ENCODE assay signal across 8 mouse cellular contexts in the genomic region with DNA sequence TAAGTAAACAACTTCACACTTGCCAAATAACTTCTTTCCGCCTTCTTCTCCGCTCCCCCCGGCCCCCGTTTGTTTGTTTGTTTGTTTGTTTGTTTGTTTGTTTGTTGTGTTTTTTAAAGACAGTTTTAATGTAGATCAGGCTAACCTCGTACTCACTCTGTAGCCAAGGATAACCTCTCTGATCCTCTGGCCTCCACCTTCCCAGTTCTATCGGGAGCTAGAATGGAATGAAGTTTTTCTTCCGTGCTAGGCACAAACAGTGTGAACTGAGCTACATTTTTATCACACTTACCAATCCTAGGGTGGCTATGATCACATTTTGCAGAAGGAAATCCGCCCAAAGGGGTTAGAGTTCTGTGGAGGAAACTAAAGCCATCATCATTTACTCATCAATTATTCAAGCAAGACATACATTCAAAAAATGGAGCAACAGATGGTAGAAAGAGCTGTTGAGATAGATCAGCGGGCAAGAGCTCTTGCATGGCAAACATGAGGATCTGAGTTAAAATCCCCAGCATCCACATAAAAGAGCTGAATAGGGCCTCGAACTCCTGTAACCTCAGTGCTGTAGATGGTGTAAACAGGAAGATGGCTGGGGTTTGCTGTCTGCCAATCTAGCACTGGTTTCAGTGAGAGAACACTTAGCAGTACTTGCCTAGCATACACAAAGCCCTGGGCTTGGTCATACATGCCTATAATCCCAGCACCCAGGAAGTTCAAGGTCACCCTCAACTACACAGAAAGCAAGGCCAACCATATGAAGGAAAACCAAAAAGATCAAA. TPM values are rescaled to one million over a fixed set of nuclear protein-coding genes. Genes with fewer than 3 reads are reported as not detected.
DNase-seq lines count a peak whose midpoint lies in the region; ATAC-seq lines count a peak whose summit lies in the region.

No protein-coding gene starts in this region.

- peak overlapping the region; percentile 76 for H3K4me2 ChIP-seq in heart, embryonic 14.5 days (ENCODE audit: low read length)
- H3K4me2 ChIP-seq in hindbrain, embryonic 11.5 days (replicated peaks; ENCODE audit: low read depth, low read length) = no peak overlapping the region; the same call in 1 of the 2 replicates
- peak overlapping the region; percentile 61 for H3K4me2 ChIP-seq in midbrain, embryonic 13.5 days (replicated peaks)

- intact Hi-C loops in heart, postnatal 25 days (cut with DNase I) = loop anchor here (2.0 kb wide), 1 partner anchor 34 kb away; no protein-coding TSS in a partner anchor

- ATAC-seq in heart, embryonic 14.5 days (ENCODE audit: insufficient number of reproducible peaks, insufficient read depth, low FRiP score, low read depth) = no peak
- peak; percentile 15; the same call in 1 of the 2 replicates for ATAC-seq in hindbrain, embryonic 11.5 days (ENCODE audit: low FRiP score)
- ATAC-seq in midbrain, embryonic 13.5 days = peak; percentile 50
- ATAC-seq in megakaryocyte progenitor cell, adult 5-6 weeks (replicated peaks; ENCODE audit: poor library complexity) = no peak

- peaks cover 0 to 5% of the 10 kb centered on the region in 2 experiments; a peak in 1 of 4 replicates for H3K4me1 ChIP-seq in heart, embryonic 14.5 days (ENCODE audit: control insufficient read depth in 2 of 2, insufficient read depth in 2 of 2, low read length in 2 of 2)
- no peaks in the 10 kb centered on the region for H3K4me1 ChIP-seq in brown adipose tissue, adult 24 weeks (ENCODE audit: control insufficient read depth, insufficient read depth, insufficient read length, low read length)
- no peaks in the 10 kb centered on the region for H3K4me1 ChIP-seq in hindbrain, embryonic 11.5 days (replicated peaks; ENCODE audit: control insufficient read depth, insufficient read depth, low read length)
- peaks cover 5% of the 10 kb centered on the region; the same call in 1 of the 2 replicates for H3K4me1 ChIP-seq in midbrain, embryonic 13.5 days (replicated peaks)

- H3K9ac ChIP-seq in heart, embryonic 14.5 days (ENCODE audit: low read length) = no peak overlapping the region; the same call in 1 of the 2 replicates
- no peak overlapping the region for H3K9ac ChIP-seq in hindbrain, embryonic 11.5 days (ENCODE audit: low read depth, low read length)
- no peak overlapping the region for H3K9ac ChIP-seq in midbrain, embryonic 13.5 days (replicated peaks)

- whole genome bisulfite sequencing in heart, embryonic 14.5 days = 43% methylated on average over 10 of the region's 10 CpGs
- WGBS in hindbrain, embryonic 11.5 days = 50% methylated on average over 10 of the region's 10 CpGs
- 49% methylated on average over 10 of the region's 10 CpGs for WGBS in midbrain, embryonic 13.5 days

- H3K9me3 ChIP-seq in heart, embryonic 14.5 days (ENCODE audit: control insufficient read depth, low read length) = no peaks in the 10 kb centered on the region
- no peaks in the 10 kb centered on the region for H3K9me3 ChIP-seq in hindbrain, embryonic 11.5 days (ENCODE audit: control insufficient read depth, low read length)
- H3K9me3 ChIP-seq in midbrain, embryonic 13.5 days = no peaks in the 10 kb centered on the region

- no peak overlapping the region for H3K27ac ChIP-seq in heart, embryonic 14.5 days (replicated peaks in 1 of 2; ENCODE audit: control insufficient read depth in 1 of 2, insufficient read depth in 1 of 2, low read depth in 2 of 2, low read length in 2 of 2)
- H3K27ac ChIP-seq in brown adipose tissue, adult 24 weeks (replicated peaks; ENCODE audit: low read depth, low read length) = peak overlapping the region; percentile 50; the same call in 1 of the 2 replicates
- H3K27ac ChIP-seq in hindbrain, embryonic 11.5 days (ENCODE audit: low read depth, low read length) = no peak overlapping the region
- H3K27ac ChIP-seq in midbrain, embryonic 13.5 days = no peak overlapping the region

- no peak for DNase-seq in heart, postnatal 25 days (ENCODE audit: low spot score)
- DNase-seq in hindbrain, embryonic 11.5 days (ENCODE audit: low spot score) = peak; percentile 4
- no peak for DNase-seq in ovary, postnatal 10 days (ENCODE audit: low spot score)
- DNase-seq in kidney, postnatal 36 days = no peak

- no peaks in the 10 kb centered on the region for H3K36me3 ChIP-seq in heart, embryonic 14.5 days (ENCODE audit: control insufficient read depth, insufficient read depth, low read length)
- H3K36me3 ChIP-seq in hindbrain, embryonic 11.5 days (ENCODE audit: control insufficient read depth, insufficient read depth, low read length) = no peaks in the 10 kb centered on the region
- H3K36me3 ChIP-seq in midbrain, embryonic 13.5 days = 0 out of 2 replicates have a peak, but pooled peaks cover 4% of the 10 kb centered on the region

- H3K27me3 ChIP-seq in heart, embryonic 14.5 days (ENCODE audit: control insufficient read depth, insufficient read depth, low read length) = no peaks in the 10 kb centered on the region
- H3K27me3 ChIP-seq in hindbrain, embryonic 11.5 days (ENCODE audit: control insufficient read depth, insufficient read depth, low read length) = no peaks in the 10 kb centered on the region
- H3K27me3 ChIP-seq in midbrain, embryonic 13.5 days = no peaks in the 10 kb centered on the region

- peak overlapping the region; percentile 91 to 98 for H3K4me3 ChIP-seq in heart, embryonic 14.5 days (ENCODE audit: control insufficient read depth in 1 of 2, insufficient read depth in 1 of 2, low read depth in 1 of 2, low read length in 2 of 2)
- H3K4me3 ChIP-seq in brown adipose tissue, adult 24 weeks (ENCODE audit: insufficient read depth, low read depth, low read length) = peak overlapping the region; percentile 39
- peak overlapping the region; percentile 82 for H3K4me3 ChIP-seq in hindbrain, embryonic 11.5 days (ENCODE audit: low read depth, low read length)
- peak overlapping the region; percentile 62 for H3K4me3 ChIP-seq in midbrain, embryonic 13.5 days (replicated peaks)

RNA-seq across cellular contexts. Expression of gene March2, which starts 0.7 kb away (rescaled TPM):
- 71.0 and 85.3 TPM in 2 replicates for polyA plus RNA-seq in heart, embryonic 14.5 days (2014; fragmentation: Nextera tagmentation; extraction: Ambion mirVana)
- 100 to 1,000 TPM; 143 to 160 TPM for total RNA-seq in heart, postnatal 25 days (2021)
- 132 and 147 TPM in 2 replicates for polyA plus RNA-seq in brown adipose tissue, adult 24 weeks (2012; ENCODE audit: insufficient read depth, insufficient read length, missing spikeins)
- 40.2 and 45.4 TPM in 2 replicates for polyA plus RNA-seq in hindbrain, embryonic 11.5 days (2014; fragmentation: Nextera tagmentation; extraction: Ambion mirVana)
- polyA plus RNA-seq in midbrain, embryonic 13.5 days (2015; fragmentation: Nextera tagmentation; extraction: Ambion mirVana) = 54.4 and 55.8 TPM in 2 replicates
- total RNA-seq in megakaryocyte progenitor cell, adult 5-6 weeks (2015) = 36.3 and 38.8 TPM in 2 replicates
- 22.8 and 31.4 TPM in 2 replicates for total RNA-seq in megakaryocyte progenitor cell, adult 5-6 weeks (2017)

RNA-seq across cellular contexts. Expression of gene Hnrnpm, which starts 32.5 kb away (rescaled TPM):
- polyA plus RNA-seq in heart, embryonic 14.5 days (2014; fragmentation: Nextera tagmentation; extraction: Ambion mirVana) = 185 and 197 TPM in 2 replicates
- total RNA-seq in heart, postnatal 25 days (2021) = 100 to 1,000 TPM in 1 of 2 experiments, 10 to 100 TPM in 1; 89.2 to 106 TPM
- polyA plus RNA-seq in brown adipose tissue, adult 24 weeks (2012; ENCODE audit: insufficient read depth, insufficient read length, missing spikeins) = 130 and 183 TPM in 2 replicates
- polyA plus RNA-seq in hindbrain, embryonic 11.5 days (2014; fragmentation: Nextera tagmentation; extraction: Ambion mirVana) = 506 and 558 TPM in 2 replicates
- polyA plus RNA-seq in midbrain, embryonic 13.5 days (2015; fragmentation: Nextera tagmentation; extraction: Ambion mirVana) = 283 and 294 TPM in 2 replicates
- total RNA-seq in megakaryocyte progenitor cell, adult 5-6 weeks (2015) = 496 and 582 TPM in 2 replicates
- total RNA-seq in megakaryocyte progenitor cell, adult 5-6 weeks (2017) = 298 and 344 TPM in 2 replicates

RNA-seq across cellular contexts. Expression of gene Rab11b, which starts 41.2 kb away (rescaled TPM):
- 300 and 314 TPM in 2 replicates for polyA plus RNA-seq in heart, embryonic 14.5 days (2014; fragmentation: Nextera tagmentation; extraction: Ambion mirVana)
- 100 to 1,000 TPM; 239 to 261 TPM for total RNA-seq in heart, postnatal 25 days (2021)
- 73.4 and 85.4 TPM in 2 replicates for polyA plus RNA-seq in brown adipose tissue, adult 24 weeks (2012; ENCODE audit: insufficient read depth, insufficient read length, missing spikeins)
- 334 and 359 TPM in 2 replicates for polyA plus RNA-seq in hindbrain, embryonic 11.5 days (2014; fragmentation: Nextera tagmentation; extraction: Ambion mirVana)
- 534 and 547 TPM in 2 replicates for polyA plus RNA-seq in midbrain, embryonic 13.5 days (2015; fragmentation: Nextera tagmentation; extraction: Ambion mirVana)
- 75.7 and 89.0 TPM in 2 replicates for total RNA-seq in megakaryocyte progenitor cell, adult 5-6 weeks (2015)
- total RNA-seq in megakaryocyte progenitor cell, adult 5-6 weeks (2017) = 24.4 and 30.6 TPM in 2 replicates

Comparison
In these comparisons a context has a peak if more than half of its experiments do, and no peak if none do; other contexts are left out.
1. ATAC-seq: peak in hindbrain, embryonic 11.5 days (single experiment) and midbrain, embryonic 13.5 days (single experiment); none in heart, embryonic 14.5 days (single experiment) and megakaryocyte progenitor cell, adult 5-6 weeks (single experiment).
2. H3K4me3 ChIP-seq: peak in every context shown above with its lines; median percentile 94 in heart, embryonic 14.5 days; 82 in hindbrain, embryonic 11.5 days; 62 in midbrain, embryonic 13.5 days; 39 in brown adipose tissue, adult 24 weeks.